Mouse (Mus musculus) erythroblast, adult 5-6 weeks (primary cell): ENCODE data around the gene Tyms. TPM values are rescaled to one million over a fixed set of nuclear protein-coding genes. Genes with fewer than 3 reads are reported as not detected.

Source experiments
- ATAC-seq: replicated peaks from 2 replicates; pipeline ENCODE4 v1.8.0; 2016; ENCODE audit warnings: moderate number of reproducible peaks, mild to moderate bottlenecking, moderate TSS enrichment, inconsistent platforms; ENCODE audit not compliant: poor library complexity, low FRiP score, severe bottlenecking
- total RNA-seq, 2 experiments: library from RNA; stranded (forward) in 1 of 2; stranded (reverse) in 1 of 2; fragments of 150-400 nt in 1 of 2; fragments of 200-764, 138-1000 nt in 1 of 2; gene quantifications; 2 replicates each; pipeline versions ENCODE4 v1.2.3 to v1.2.4; 2015 to 2017; ENCODE audit warnings: low replicate concordance in 2 of 2

The Tyms gene
- total RNA-seq (2015; ENCODE audit: low replicate concordance) (46.7 and 65.4 TPM in 2 replicates), total RNA-seq (2017; ENCODE audit: low replicate concordance) (46.1 and 47.5 TPM in 2 replicates)

GRCm38 (mm10) chr5:30072825-30073821 lies at the start of gene Tyms:
Tyms (minus strand) TSS chr5:30073617.
- peak; percentile 98 for ATAC-seq

GRCm38 (mm10) chr5:30122481-30122880 lies 49.1 kb upstream of the Tyms start:
- no peak for ATAC-seq

DNA sequence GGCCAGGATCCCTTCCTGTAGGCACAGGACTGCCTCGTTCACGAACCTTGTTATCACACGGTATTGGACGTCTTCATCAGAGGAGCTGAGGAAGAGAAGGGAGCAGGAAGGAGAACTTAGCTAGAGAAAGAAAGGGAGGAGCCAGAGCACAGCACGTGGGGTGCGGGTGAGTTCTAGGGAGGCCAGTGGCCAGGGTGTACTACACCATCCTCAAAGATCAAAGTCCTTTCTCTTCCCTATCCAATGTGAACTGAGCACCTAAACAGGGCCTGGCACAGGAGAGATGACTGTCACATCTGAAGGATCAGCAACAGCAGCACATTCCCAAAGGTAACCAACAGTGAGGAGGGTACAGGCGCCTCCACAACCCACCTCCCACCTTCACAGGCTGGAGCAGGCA lies 46.7 kb upstream of the Tyms start:
- ATAC-seq, result no peak

GRCm38 (mm10) chr5:30119163-30119562 lies 45.7 kb upstream of the Tyms start:
- ATAC-seq, result no peak

- ATAC-seq, result no peak
These were observed 44.6 kb upstream of the Tyms start for GRCm38 (mm10) chr5:30118018-30118417.

- ATAC-seq, result no peak
These were observed 42.3 kb upstream of the Tyms start for GRCm38 (mm10) chr5:30115718-30116117.

DNA sequence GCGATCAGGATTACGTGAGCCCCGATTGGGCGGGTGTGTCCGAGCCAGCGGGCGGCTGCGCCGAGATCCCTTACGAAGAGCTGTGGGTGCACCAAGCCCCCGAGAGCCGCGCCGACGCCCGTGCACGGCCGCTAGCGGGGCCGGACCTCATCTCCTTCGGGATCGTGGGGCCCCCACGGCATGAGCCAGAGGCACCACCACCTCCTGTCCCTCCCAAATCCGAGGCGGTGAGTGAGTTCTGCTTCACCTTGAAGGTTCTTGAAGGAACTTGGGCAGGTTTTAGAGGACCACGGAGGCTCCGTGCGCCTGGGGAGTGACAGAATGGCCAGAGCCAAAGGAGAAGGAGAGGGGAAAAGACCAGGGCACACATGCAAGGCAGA lies 41.3 kb upstream of the Tyms start:
- ATAC-seq, result no peak

- no peak for ATAC-seq
These were observed 40.7 kb upstream of the Tyms start for GRCm38 (mm10) chr5:30113881-30114760.

- no peak for ATAC-seq
These were observed 39.2 kb upstream of the Tyms start for GRCm38 (mm10) chr5:30112533-30113068.

- no peak for ATAC-seq
These were observed 38.4 kb upstream of the Tyms start for GRCm38 (mm10) chr5:30111771-30112170.

DNA sequence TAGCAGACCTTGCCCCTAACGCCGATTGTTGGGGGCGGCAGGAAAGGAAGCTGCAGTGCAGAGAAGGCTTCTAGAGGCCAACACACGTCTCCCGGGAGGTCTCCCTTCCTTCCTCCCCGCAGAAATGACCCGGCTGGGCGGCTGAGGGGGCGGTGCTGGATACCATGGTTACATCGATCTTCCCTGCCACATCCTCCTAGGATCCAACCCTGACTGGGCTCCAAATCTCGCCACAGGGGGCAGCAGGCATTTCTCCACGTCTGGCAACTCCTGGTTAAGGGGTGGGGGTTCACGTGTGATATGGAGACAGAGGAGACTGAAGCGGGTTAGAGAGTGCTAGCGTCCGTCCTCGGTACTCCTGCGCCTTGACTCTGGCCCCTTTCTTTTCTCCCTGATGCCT lies 37.7 kb upstream of the Tyms start:
- ATAC-seq, result no peak

- ATAC-seq, result no peak
These were observed 37.1 kb upstream of the Tyms start for GRCm38 (mm10) chr5:30110371-30111060.

DNA sequence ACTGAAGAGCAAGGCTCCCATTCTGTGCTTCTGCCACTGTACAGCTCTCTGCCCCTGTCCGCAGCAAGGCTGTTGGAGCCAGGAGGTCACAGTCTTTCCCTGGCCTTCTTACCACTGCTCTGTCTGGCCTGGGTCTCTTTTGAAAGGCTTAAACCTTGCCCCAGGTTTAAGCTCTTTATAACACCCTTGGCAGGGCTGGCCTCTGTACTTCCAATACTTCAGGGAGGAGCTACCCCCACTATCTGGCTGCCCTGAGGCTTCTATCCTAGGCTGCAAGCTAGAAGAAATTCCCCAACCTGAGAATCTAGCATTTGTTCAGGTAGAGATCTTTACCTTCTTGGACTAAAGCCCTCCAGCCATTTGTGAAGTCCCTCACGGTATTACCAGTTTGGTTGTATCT lies 36.5 kb upstream of the Tyms start:
- no peak for ATAC-seq

DNA sequence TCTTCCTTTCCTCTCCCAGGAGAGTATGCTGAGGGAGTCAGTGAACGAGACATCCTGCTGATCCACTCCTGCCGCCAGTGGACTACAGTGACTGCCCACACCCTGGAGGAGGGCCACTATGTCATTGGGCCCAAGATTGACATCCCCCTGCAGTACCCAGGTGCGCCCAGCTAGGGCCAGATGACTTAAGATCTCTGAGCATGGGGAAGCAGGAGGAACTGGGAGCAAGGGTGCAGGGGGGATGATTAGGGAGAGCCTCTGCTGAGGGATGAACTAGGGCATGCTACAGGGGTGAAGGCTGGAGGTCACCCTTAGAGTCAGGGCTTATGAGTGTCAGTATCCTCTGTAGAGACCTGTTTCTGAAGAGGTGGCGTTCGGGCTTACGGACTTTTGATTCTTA lies 34.8 kb upstream of the Tyms start:
- ATAC-seq, result no peak

DNA sequence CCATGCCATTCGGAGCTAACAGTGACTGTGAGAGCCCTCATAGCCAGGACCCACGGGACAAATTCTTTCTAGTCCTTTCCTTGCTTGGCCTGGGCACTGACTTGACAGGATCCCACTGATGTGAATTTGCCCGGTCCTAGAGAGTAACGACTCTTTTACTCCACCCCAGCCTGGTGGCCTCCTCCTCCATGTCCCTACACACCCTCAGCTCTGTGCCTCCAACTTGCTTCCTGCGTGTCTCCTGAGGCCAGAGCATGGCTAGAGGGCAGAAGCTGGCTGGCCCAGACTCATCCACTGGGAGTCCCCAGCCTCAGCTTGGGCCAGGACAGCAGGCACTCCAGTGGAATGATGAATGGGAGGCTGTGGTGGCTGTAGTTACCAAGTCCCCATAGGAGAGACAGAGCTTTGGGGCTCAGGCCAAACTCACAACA lies 34.2 kb upstream of the Tyms start:
- ATAC-seq, result no peak

DNA sequence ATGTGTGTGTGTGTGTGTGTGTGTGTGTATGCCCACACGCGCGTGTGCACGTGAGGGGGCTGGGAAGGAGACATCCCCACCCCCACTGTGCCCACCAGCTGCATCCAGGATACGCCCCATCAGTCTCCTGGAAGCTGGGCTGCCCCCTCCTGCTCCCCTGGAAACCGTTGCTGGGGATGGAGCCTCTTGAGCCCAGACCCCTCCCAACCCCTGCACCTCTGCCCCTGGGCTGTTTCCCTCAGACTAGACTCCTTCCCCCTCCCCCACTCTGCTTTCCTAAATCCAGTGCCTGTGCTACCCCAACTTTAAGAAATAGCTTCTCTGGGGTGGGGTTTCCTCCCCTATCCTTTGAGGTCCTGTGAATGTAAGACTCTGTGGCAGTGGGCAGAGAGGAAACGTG lies 33.8 kb upstream of the Tyms start:
- ATAC-seq, result no peak

DNA sequence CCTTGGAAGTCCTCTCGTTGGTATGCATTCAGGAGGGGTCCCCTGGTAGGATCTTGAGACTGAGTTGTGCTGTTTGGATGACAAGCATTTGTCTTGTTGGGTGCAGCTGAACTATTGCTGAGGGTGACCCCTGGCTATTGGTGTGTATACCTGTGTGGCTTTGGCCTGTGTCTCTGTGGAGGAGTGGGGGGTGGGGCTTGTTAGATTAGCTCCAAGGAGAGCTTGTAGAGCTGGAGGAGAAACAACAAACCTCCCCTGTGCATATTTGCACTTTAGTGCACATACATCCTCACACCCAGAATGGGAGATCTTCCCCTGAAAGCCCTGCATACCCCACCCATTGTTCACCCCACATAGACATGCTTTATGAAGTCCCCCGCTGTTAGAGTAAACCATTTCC lies 33.3 kb upstream of the Tyms start:
- ATAC-seq, result no peak

GRCm38 (mm10) chr5:30105668-30106300 lies 32.4 kb upstream of the Tyms start, which contains the start of gene 3110082J24Rik:
3110082J24Rik (minus strand) TSS chr5:30106086.
- no peak for ATAC-seq
